Mouse (Mus musculus) natural killer cell, adult 2 months (primary cell): Measurements from ENCODE around the gene Bcl3.
"Not testable (repeated sequence)": the region's sequence is repeated elsewhere in the genome, so short reads cannot be mapped to it uniquely, and the experiment has no call there.

Experiments used
- DNase-seq, 2 experiments: peaks; one replicate each; pipeline ENCODE4 v3.0.0; 2022; ENCODE audit warnings: low spot score in 2 of 2

Bcl3 gene

DNA sequence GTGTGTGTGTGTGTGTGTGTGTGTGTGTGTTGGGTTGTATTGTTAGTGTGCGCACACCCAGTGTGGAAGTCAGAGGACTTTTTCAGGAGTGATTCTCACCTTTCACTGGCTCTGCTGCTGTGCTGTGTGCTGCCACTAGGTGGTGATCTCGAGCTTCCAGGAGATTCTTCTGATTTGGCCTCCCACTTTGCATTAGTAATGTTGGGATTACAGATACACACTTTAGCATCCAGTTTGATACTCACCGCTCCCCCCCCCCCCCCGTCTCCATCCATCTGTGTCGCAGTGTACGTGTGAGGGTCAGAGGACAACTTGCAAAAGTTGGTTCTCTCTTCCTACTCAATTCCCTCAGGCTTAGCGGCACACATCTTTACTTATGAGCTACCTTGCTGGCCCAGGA is 19.6 kb downstream of the Bcl3 start:
- peak; percentile 47 to 73 for DNase-seq

DNA sequence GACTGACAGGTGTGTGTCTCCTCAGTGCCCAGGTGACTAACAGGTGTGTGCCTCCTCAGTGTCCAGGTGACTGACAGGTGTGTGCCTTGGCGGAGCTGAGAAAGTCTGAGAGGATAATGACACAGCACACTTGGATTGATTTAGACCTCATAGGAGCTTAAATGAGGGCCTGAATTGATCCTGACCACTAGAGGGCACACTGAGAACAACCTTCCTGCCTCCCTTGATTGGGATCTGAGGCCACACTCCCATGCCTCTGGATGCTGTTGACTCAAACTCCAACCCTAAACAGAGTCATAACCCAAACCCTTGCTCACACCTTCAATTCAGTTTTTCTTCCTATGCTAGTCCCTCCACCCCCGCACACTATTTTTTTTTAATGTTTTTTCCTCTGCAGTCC is 21.8 kb downstream of the Bcl3 start:
- no peak for DNase-seq

DNA sequence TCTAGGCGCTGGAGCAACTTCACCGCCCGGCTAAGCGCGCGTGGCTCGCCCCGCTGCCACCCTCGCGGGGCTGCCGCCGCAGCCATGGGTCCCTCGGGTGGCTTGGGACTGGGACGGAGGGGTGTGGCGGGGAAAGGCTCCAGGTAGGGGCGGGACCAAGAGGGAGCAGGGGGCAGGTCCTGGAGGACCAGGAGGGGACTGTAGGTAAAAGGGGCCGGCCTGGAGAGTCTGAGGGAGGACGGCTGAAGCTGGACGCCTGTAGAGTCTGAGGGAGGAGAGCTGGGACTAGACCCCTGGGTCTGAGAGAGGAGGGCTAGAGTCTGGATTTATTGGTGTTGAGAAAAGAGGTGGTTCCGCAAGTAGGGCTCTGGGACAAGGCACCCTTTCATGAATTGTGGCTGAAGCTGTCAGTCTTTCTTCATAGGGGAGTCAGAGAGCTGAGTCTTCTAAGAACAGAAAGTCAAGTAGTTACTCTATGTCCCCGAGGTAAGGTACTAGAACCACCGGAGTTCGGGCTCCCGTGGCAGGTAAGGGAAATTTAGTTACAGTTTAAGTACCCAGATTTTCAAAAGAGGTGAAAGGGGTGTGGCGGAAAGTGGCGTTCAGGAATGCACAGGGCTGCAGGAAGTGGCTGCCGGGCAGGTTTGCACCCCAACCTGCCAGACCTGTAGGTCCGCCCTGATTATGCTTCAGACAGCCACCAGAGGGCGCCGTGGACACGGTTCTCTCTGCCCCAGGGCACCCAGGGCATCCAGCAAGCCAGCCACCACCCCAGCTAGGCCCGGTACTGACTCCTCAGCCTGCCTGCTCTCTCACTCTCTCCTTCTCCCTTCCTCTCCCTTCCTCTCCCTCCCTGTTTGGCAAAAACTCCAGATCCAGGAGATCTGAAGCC is 25.6 kb downstream of the Bcl3 start, which contains the start of gene Cblc:
Gene Cblc (minus strand): TSS at position 113 of the 892 bp plus-strand sequence.
- peak; percentile 79 to 89 for DNase-seq

DNA sequence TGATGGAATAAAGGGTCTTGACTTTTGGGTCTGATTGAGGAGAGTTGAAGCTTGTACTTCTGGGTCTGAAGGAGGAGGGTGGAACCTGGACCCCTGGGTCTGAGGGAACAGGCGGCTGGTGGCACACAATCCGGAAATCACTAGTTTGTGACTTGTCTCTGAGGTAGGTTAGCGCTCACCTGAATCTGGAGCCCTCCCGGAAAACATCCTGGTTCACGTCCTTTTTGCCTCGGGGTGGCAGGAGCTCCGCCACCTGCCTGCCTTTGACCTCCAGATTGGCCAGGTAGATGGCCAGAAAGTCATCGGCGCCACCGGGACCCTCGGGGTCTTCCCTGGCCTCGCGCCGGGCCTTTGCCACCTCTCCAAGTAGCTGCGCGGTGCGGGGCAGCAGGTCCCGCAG is 26.3 kb downstream of the Bcl3 start:
- no peak for DNase-seq

DNA sequence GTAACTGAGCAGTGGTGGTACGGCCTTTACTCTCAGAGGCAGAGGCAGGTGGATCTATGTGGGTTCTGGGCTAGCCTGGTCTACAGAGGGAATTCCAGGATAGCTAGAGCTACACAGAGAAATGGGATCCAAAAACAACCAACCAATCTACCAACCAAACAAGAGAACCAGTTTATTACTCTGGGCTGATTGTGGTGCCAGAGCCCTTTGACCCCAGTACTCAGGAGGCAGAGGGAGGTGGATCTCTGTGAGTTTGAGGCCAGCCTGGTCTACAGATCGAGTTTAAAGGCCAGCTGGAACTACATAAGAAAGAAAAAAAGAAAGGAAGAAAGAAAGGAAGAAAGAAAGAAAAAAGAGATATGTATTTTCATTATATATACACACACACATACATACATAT is 27.3 kb downstream of the Bcl3 start:
- no peak for DNase-seq

DNA sequence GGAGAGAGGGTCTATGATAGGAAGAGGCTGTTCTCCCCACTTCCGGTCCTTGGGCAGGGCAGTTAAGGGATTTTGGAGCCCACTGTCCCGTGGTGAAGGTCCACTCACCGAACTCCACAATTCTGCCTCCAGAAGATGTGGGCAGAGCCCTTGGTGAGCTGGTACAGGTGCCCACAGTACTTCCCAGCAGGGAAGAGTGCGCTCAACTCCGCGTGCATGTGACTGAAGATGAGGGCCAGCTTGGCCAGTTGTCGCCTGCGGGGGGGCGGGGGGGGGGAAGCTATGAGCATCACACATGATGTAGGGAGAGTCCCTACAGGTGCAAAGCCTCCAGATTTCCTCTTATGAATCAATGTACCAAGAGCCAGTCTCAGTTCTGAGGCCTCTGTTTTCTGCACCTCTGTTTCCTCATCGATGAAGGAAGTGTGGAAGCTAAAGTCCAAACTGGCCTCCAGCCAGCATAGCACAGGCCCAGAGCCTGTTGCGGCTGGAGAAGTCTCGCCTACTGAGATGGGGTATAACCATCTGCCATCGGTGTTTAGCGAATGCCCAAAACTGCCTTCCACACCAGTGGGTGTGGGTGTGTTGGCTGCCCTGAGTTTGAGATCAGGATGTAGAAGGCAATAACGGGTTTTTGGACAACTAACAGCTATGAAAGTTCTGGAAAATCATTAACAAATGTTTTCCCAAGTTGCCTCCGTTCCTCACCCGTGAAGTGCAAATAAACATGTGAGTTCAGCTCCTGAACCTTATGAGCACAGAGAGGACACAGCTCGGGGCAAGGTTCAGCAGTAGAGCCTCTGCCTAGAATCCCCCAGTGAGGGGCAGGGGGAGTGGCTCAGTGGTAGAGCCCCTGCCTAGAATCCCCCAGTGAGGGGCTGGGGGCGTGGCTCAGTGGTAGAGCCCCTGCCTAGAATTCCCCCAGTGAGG is 29.6 kb downstream of the Bcl3 start:
- DNase-seq: no peak

DNA sequence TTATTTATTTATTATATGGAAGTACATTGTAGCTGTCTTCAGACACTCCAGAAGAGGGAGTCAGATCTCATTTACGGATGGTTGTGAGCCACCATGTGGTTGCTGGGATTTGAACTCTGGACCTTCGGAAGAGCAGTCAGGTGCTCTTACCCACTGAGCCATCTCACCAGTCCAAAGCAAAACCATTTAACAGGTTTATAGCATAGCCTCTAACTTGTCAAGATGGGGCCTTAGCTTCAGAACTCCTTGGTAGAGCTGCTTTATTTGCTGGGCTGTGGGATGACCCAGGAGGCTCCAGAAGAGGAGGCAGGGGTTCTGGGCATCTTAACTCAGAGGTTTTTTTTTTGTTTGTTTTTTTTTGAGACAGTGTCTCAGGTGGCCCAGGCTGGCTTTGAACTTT is 31.1 kb downstream of the Bcl3 start:
- DNase-seq: not testable (repeated sequence)

DNA sequence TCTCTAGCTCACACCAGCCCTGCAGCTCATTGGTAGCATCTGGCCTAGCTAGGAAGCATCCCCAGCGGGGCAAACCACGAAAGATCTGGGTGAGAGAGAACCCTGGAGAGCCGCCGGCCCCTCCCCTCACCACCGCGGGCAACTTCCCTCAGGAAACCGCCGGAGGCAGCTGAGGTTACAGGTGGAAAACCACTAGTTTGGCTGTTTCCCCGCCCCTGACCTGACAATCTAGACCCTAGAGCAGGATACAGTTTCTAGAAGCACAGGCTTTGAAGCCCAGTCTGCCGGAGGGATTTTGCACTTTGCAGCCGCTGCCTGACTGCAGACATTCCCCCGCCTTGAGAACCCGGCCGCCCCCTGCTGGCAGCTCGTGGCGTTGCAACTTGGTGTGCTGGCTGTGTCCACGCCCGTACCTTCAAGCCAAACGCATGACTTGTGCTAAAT is 32.6 kb downstream of the Bcl3 start:
- peak; percentile 73 to 84 for DNase-seq

DNA sequence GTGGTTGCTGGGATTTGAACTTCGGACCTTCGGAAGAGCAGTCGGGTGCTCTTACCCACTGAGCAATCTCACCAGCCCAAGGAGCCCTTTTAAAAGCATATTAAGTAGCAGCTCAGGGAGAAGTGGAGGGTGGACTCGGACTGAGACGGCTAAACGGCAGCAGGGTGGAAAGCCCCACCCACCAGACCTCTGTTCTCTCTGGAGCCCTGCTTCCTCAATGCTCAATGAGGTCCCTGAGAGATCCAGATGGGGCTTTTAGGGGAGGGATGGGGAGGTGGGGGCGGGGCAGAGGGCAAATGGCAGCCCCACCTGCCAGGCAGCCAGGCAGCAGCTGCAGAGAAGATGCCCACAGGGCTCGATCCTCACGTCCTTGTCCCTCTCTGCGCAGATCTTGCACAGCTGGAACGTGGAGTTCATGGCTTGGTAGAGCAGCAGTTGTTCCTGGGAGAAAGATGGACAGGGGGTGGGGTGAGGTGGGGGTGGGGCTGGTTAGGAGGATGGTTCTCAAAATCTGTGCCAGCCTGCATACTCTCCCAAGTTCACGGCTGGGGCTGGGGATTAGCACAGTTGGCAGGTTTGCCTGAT is 36.6 kb downstream of the Bcl3 start:
- DNase-seq: no peak

DNA sequence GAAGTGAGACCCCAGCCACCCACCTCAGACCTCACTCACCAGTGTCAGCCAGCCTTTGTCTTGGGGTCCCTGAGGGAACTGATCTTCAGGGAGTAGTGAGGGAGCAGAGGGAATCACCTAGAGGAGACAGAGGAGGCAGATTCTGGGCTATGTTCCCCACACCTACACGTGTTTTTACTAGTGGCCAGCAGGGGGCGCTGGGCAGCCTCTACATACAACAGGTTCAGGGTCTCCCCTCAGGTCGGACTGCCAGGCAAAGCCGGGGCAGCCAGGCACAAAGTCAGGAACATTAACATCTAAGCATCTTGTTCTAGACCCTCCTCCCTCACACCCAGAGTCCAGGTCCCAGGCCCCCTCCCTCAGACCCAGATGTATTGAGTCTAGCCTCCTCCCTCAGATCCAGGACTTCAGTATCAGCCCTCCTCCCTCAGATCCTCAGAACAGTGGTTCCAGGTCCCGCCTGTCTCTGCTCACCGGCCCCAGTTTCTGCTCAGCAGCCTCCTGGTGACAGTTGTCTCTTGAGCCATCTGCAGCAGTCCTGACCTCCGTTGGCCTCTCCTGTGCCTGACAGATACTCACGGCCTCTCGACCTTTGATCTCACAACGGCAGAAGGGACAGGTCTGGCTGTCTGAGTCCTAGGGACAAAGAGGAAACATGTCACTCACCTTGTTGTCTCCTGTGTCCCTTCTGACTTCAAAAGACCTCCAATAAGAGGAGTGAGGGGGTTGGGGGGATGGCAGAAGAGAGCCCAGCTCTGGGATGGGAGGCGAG is 37.6 kb downstream of the Bcl3 start:
- no peak for DNase-seq

DNA sequence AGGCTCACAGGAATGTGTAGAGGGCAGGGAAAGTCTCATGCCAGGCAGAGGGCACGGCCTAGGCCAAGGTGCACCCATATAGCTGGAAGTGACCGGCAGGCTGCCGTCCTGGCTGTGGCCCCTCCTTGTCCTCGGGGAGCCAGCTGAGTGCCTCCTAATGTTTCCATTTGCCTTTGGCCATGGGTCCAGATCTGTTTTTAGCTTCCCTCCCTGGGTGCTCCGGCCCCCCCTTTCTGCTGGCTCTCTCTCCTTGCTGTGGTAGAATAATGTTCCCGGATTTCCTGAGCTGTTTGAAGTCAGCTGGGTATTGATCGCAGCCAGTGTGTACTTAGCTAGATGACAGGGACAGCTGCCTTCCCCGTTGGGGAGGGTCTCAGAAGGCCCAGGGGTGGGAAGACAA is 38.9 kb downstream of the Bcl3 start:
- no peak for DNase-seq

DNA sequence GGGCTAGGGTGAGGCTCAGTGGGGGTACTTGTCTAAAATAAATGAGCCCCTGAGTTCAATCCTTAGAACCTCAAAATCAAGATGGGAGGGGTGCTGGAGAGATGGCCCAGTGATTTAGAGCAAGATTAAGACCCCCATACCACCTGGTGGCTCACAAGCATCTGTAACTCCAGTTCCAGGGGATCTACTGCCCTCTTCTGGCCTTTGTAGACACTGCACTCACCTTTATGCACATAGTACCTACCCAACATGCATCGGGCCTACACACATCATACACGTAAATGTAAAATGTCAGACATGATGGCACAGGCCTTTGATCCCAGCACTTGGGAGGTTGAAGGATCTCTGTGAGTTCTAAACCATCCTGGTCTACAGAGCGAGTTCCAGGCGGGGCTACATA is 39.9 kb downstream of the Bcl3 start:
- no peak for DNase-seq

DNA sequence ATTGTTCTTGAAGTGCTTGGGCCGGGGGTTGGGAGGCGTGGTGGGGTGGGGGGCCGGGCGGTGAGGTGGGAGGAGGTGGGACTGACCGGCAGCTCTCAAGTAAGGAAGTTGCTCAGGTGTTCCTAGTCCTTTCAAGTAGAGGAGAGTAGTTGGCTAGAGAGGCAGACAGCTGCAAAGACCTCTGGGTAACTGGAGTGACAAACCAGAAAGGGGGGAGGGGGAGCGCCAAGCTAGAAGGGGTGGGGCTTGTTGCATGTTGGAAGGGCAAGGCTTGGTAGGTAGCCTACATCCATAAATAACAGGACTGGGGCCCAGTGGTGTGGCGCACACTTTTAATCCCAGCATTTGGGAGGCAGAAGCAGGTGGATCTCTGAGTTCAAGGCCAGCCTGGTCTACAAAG is 40.8 kb downstream of the Bcl3 start:
- DNase-seq: no peak

DNA sequence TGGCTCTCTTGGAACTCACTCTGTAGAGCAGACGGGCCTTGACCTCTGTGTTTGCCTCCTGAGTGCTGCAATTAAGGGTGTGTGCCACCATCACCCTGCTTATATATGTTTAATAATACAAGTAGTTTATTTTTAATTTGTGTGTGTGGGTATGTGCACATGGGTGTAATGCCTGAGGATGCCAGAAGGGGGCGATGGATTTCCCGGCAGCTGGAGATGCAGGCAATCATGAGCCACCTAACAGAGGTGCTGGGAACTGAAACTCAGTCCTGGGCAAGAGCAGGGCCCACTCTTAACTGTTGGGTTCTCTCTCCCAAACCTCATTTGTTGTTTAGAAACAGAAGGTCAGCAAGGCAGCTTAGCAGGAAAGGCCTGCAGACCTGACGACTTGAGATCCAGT is 42.7 kb downstream of the Bcl3 start:
- no peak for DNase-seq

DNA sequence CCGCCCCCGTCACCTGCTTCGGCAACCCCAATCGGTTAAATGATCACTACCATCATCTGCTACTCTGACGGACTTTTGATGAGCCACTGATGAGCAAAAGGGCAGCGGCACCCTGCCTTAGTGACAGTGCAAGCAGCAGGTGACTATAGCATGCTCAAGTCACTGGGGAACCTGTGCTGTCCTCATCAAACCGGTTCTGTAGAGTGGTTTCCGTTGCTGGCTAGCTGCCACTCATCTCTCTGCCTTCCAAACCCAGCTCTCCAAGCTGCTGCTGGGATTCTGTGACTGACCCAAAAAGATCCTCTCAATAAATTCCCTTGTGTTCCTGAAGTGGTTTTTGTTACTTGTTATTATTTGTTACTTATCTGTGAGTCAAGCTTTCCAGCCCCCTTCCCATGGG is 43.9 kb downstream of the Bcl3 start:
- DNase-seq: no peak

DNA sequence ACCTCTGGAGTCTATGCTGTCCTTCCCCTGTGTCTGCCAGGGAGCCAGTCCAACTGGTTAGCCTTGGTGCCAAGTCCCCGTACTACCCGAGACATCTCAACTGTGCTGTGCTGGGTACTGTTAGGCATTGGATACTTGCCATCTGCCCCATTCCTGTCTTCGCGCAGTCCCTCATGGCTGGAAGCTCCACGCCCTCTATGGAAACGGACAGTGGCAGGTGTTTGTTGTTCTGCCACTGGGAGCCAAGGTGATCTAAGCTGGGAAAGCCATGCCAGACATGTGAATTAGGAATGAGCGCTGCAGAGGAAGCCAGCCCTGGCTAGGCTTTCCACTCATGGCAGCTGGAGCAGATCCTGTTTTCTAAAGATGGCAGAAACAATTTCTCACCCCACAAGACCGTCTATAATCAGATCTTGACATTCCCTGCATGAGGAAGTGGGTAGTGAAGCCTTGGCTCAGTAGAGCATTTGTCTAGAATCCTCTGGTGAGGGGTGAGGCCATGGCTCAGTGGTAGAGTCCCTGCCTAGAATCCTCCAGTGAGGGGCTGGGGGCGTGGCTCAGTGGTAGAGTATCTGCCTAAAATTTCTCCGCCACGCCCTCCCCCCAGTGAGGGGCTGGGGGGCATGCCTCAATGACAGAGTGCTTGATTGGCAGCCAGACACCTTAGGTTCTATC is 45.4 kb downstream of the Bcl3 start:
- no peak for DNase-seq

DNA sequence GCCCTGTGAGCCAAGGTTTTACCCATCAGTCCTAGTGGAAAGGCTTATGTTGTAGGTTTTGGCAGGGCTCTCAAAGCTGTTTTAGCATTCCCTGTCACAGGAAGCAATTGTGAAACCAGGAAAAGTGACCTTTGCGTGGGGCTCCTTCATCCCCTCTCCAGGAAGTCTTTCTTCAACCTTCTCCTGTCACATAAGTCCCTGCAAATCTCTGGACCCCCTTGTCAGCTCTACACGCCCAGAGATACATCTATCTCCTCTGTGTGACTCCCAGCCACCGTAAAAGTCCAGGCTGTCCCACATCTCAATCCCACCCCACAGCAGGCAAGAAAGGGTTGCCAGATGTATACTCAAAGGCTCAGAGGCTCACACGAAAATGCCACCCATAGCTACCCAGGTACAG is 50.9 kb downstream of the Bcl3 start:
- no peak for DNase-seq

DNA sequence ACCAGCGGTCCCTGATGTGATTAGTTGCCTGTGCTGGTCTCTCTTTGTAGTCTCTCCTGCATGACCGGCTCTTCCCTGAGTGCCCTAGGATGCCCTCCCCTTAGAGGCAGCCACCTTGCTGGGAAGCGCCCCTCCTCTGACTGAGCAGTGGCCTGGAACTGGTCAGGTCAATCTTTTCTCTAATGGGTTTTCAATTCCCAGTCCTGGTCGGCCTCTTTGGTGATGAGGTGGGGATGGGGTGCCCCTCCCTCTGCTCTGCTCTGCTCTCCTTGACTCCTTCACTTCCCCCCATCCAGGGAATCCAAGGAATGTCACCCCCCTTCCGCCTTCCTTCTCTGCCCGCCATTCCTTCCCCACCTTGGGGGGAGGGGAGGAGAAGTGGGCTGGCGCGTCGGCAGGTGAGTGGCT is 51.6 kb downstream of the Bcl3 start, which contains the start of gene Bcam:
Gene Bcam (minus strand): TSS at position 33 of the 408 bp plus-strand sequence.
- DNase-seq: no peak

DNA sequence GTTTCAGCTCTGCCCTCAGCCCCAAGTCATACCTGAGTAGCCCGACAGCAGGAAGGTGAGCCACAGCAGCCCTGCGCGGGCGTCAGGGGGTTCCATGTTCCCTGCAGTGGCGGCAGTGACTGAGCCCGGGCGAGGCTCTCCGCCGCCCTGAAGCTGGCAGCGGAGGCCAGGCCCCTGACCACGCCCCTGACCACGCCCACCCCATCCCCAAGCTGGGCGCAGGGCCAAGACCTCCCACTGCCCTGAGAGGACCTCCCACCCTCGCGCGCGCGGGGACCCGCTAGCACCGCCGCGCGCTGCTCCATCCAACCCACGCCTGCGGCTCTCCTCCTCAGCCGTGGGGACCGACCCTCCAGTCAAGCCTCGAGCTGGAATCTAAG is 52.2 kb downstream of the Bcl3 start:
- peak in 1 of 2 experiments; percentile 32 for DNase-seq

DNA sequence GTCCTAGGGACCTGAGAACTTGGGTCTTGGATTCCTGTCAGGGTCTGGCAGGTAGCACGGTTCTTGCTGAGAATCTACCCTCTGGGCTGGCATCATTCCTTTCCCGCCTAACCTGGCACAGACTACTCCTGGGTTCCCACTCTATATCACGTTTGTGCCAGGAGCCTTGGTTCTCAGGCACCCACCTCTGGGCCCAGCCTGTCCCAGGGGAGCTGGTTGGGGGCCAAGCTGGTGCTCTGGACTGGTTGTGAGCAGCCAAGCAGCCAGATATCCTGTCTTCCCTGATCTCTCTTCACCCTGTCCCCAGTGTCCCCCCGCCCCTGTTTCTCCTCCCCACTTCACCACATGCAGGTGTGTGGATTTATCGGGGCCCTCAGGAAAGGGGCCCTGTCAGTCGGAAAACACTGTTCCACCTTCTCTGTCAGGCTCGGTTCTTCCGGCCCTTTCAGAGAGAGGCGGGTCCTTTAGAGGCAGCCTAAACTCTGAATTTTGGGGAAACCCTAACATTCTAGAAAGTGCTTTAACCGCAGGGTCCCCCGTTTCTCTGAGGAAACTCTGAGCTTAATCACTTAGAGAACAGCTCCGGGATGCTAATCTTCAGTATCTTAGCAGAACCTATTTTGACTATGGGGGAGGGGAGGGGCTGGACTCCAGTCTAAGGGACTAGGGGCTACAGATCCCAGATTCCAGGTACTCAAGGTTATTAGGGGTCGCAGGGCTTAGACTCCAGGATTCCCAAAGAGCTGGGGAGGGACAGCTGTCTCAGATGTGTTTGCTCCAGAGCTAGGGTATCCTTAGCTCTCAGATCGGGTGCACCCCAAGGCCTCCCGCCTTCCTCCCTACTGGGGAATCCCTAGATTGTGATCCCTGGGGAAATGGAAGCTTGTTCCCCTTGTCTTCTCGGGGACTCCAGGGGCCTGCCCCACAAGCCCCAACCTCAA is 52.9 kb downstream of the Bcl3 start:
- no peak for DNase-seq
